Mouse (Mus musculus) C2C12 (cell line): ENCODE data around the gene Myo5c.

Experiments
- CTCF ChIP-seq: IDR thresholded peaks from one replicate; pipeline ENCODE4 v1.5.1; 2011; ENCODE audit not compliant: control insufficient read depth, insufficient read depth, insufficient read length
- MYOD1 ChIP-seq: IDR thresholded peaks from one replicate; pipeline ENCODE4 v1.6.1; 2011; ENCODE audit warnings: low read depth; ENCODE audit not compliant: control insufficient read depth, insufficient read length

GRCm38 (mm10) chr9:75231841-75232746, at the start of gene Myo5c:
- TF ChIP-seq MYOD1, result no peak
- TF ChIP-seq CTCF, result no peak
